Mouse (Mus musculus) regulatory T cell (primary cell): ENCODE data around the gene Plcb2.

Experiments
- in situ Hi-C: fragments of 300-600 bp; cut with MboI, MseI; formaldehyde crosslinking; loops from one replicate; pipeline ENCODE4 v1.15.1; 2025; ENCODE audit warnings: high pct_unique_total_duplicates

Gene Plcb2

GRCm38 (mm10) chr2:118662902-118663803 lies 65.1 kb downstream of the Plcb2 start, which contains the start of gene Pak6:
Gene Pak6 (plus strand): TSS chr2:118663303.
- in situ Hi-C loops, result no loop called here

GRCm38 (mm10) chr2:118661891-118662290 lies 66.3 kb downstream of the Plcb2 start:
- in situ Hi-C loops, result no loop called here

- in situ Hi-C loops, result no loop called here
Observed at GRCm38 (mm10) chr2:118659998-118660452, 68.2 kb downstream of the Plcb2 start.

- in situ Hi-C loops, result no loop called here
Observed at GRCm38 (mm10) chr2:118659493-118659892, 68.7 kb downstream of the Plcb2 start.

GRCm38 (mm10) chr2:118659077-118659476 lies 69.2 kb downstream of the Plcb2 start:
- in situ Hi-C loops, result no loop called here

- in situ Hi-C loops, result no loop called here
Observed at GRCm38 (mm10) chr2:118658457-118658856, 69.8 kb downstream of the Plcb2 start.
